Mouse (Mus musculus) myocyte (in vitro differentiated cells): ENCODE results near the gene Cog4. TPM values are rescaled to one million over a fixed set of nuclear protein-coding genes. Genes with fewer than 3 reads are reported as not detected.

ENCODE experiments used
- H3K27me3 ChIP-seq: one replicate; pipeline ENCODE4 v1.6.1; 2011; ENCODE audit not compliant: control insufficient read depth, insufficient read depth, insufficient read length
- H3K36me3 ChIP-seq: one replicate; pipeline ENCODE4 v1.6.1; 2011; ENCODE audit not compliant: control insufficient read depth, insufficient read depth
- H3K4me2 ChIP-seq: one replicate; pipeline ENCODE4 v1.6.1; 2011; ENCODE audit warnings: low read depth, control low read depth
- H3K4me3 ChIP-seq: one replicate; pipeline ENCODE4 v1.5.1; 2011; ENCODE audit warnings: mild to moderate bottlenecking, control low read depth, moderate library complexity
- H3K79me2 ChIP-seq: one replicate; pipeline ENCODE4 v1.6.1; 2011; ENCODE audit not compliant: control insufficient read depth, insufficient read depth
- H3ac ChIP-seq: one replicate; pipeline ENCODE4 v1.6.1; 2011; ENCODE audit not compliant: control insufficient read depth, insufficient read length
- CEBPB ChIP-seq: IDR thresholded peaks from 2 replicates; pipeline ENCODE4 v1.6.1; 2011; ENCODE audit warnings: mild to moderate bottlenecking, moderate library complexity; ENCODE audit not compliant: poor library complexity, insufficient read depth, severe bottlenecking
- E2F4 ChIP-seq: IDR thresholded peaks from one replicate; pipeline ENCODE4 v1.6.1; 2011; ENCODE audit warnings: mild to moderate bottlenecking, control low read depth, moderate library complexity; ENCODE audit not compliant: insufficient read depth
- MAX ChIP-seq: IDR thresholded peaks from one replicate; pipeline ENCODE4 v1.6.1; 2011; ENCODE audit warnings: low read depth, mild to moderate bottlenecking, control low read depth
- MYOD1 ChIP-seq, 3 experiments: IDR thresholded peaks; one replicate each; pipeline ENCODE4 v1.6.1; 2011; ENCODE audit warnings: control low read depth in 2 of 3, low read depth in 2 of 3, mild to moderate bottlenecking in 2 of 3, moderate library complexity in 1 of 3; ENCODE audit not compliant: insufficient read length in 2 of 3, control insufficient read depth in 1 of 3
- MYOG ChIP-seq, 3 experiments: IDR thresholded peaks; one replicate each; pipeline ENCODE4 v1.6.1; 2011; ENCODE audit warnings: control low read depth in 2 of 3, low read depth in 2 of 3, mild to moderate bottlenecking in 2 of 3; ENCODE audit not compliant: insufficient read length in 2 of 3, control insufficient read depth in 1 of 3, insufficient read depth in 1 of 3
- POLR2A ChIP-seq: IDR thresholded peaks from one replicate; pipeline ENCODE4 v1.6.1; 2011; ENCODE audit warnings: low read depth, mild to moderate bottlenecking, control low read depth, moderate library complexity; ENCODE audit not compliant: insufficient read length
- POLR2AphosphoS2 ChIP-seq: IDR thresholded peaks from one replicate; pipeline ENCODE4 v1.6.1; 2011; ENCODE audit warnings: low read depth, control low read depth; ENCODE audit not compliant: insufficient read length
- REST ChIP-seq: IDR thresholded peaks from one replicate; pipeline ENCODE4 v1.6.1; 2011; ENCODE audit warnings: mild to moderate bottlenecking, control low read depth, moderate library complexity; ENCODE audit not compliant: insufficient read depth, insufficient read length
- SRF ChIP-seq: IDR thresholded peaks from one replicate; pipeline ENCODE4 v1.6.1; 2011; ENCODE audit warnings: low read depth; ENCODE audit not compliant: control insufficient read depth, insufficient read length
- TCF12 ChIP-seq: IDR thresholded peaks from one replicate; pipeline ENCODE4 v1.6.1; 2011; ENCODE audit warnings: mild to moderate bottlenecking, control low read depth; ENCODE audit not compliant: poor library complexity, insufficient read depth, severe bottlenecking
- TCF3 ChIP-seq: IDR thresholded peaks from one replicate; pipeline ENCODE4 v1.6.1; 2011; ENCODE audit warnings: low read depth, control low read depth; ENCODE audit not compliant: insufficient read length
- USF1 ChIP-seq: IDR thresholded peaks from one replicate; pipeline ENCODE4 v1.6.1; 2011; ENCODE audit warnings: low read depth, mild to moderate bottlenecking, control low read depth, moderate library complexity
- polyA plus RNA-seq: library from polyadenylated mRNA; unstranded; fragments of >200 nt; fragmentation: generic; extraction: Trizol; gene quantifications from one replicate; pipeline ENCODE4 v1.2.1, GENCODE M21; 2012; ENCODE audit warnings: missing spikeins

Gene Cog4
- polyA plus RNA-seq, 1 experiment: 71.6 TPM

DNA sequence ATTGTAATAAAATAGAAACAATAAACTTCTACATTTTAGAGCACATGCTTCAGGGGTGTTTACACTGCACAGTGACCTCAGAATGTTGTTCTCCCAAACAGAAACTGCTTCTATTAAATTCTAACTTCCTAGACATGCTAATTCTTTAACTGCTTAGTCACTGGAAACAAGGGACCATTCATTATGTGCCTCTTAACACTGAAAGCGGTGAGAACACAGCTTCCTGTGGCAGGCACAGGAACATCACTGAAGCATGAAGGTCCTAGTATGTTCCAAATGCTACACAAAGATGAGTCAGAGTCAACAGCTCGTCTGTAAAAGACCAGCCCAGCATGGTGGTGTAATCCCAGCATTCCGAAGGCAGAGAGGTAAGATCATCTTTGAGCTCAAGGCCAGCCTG, 31.1 kb upstream of the Cog4 start:
- Histone ChIP-seq H3K79me2 (peaks cover 4% of the 10 kb centered on the region), H3K36me3 (peaks cover 95% of the 10 kb centered on the region), H3K27me3 (no peaks in the 10 kb centered on the region), H3K4me2 (no peak overlapping the region), H3K4me3 (no peak overlapping the region), H3ac (no peak overlapping the region)
- no peak for TF ChIP-seq USF1

GRCm38 (mm10) chr8:110816990-110817389, 29.4 kb upstream of the Cog4 start:
- no peak overlapping the region for H3K4me3 ChIP-seq
- H3K79me2 ChIP-seq: peaks cover 18% of the 10 kb centered on the region
- H3K36me3 ChIP-seq: peaks cover 96% of the 10 kb centered on the region
- no peak overlapping the region for H3ac ChIP-seq
- TF ChIP-seq E2F4: no peak
- TF ChIP-seq USF1: no peak
- no peak for TF ChIP-seq TCF3
- TF ChIP-seq POLR2AphosphoS2: no peak
- no peak for TF ChIP-seq POLR2A
- no peak for TF ChIP-seq TCF12
- no peak for TF ChIP-seq MYOD1 (IDR thresholded peaks at IDR 0.05; ENCODE audit: control insufficient read depth in 1 of 3, insufficient read length in 2 of 3, low read depth in 2 of 3)
- no peak for TF ChIP-seq CEBPB
- TF ChIP-seq MYOG (IDR thresholded peaks at IDR 0.05; ENCODE audit: control insufficient read depth in 1 of 3, insufficient read depth in 1 of 3, insufficient read length in 2 of 3, low read depth in 2 of 3): no peak
- no peak for TF ChIP-seq SRF
- no peak overlapping the region for H3K4me2 ChIP-seq
- no peaks in the 10 kb centered on the region for H3K27me3 ChIP-seq

GRCm38 (mm10) chr8:110818593-110818992, 27.8 kb upstream of the Cog4 start:
- H3K4me2 ChIP-seq: no peak overlapping the region
- H3ac ChIP-seq: no peak overlapping the region
- no peaks in the 10 kb centered on the region for H3K27me3 ChIP-seq
- no peak for TF ChIP-seq POLR2AphosphoS2
- H3K4me3 ChIP-seq: no peak overlapping the region
- H3K36me3 ChIP-seq: peaks cover 96% of the 10 kb centered on the region
- H3K79me2 ChIP-seq: peaks cover 34% of the 10 kb centered on the region

DNA sequence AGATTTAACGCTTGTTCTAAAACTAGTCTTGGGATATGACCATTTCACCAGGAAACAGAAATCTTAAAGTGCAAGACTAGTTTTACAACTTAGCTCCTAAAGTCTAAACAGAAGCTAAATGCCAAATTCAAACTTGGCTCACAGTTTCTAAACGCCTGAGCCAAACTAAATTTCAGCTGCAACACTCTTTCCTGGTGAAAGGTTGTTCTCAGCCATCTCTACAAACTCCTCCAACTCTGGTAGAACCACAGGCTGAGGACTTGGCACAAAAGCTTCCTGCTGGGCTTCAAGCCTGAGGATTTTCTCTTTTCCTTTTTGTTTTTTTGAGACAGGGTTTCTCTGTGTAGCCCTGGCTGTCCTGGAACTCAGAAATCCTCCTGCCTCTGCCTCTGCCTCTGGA, 26.1 kb upstream of the Cog4 start:
- Histone ChIP-seq H3K4me3 (no peak overlapping the region), H3K36me3 (peaks cover 91% of the 10 kb centered on the region), H3ac (no peak overlapping the region), H3K4me2 (no peak overlapping the region), H3K27me3 (no peaks in the 10 kb centered on the region), H3K79me2 (peaks cover 46% of the 10 kb centered on the region)
- no peak for TF ChIP-seq SRF
- TF ChIP-seq POLR2AphosphoS2: no peak
- TF ChIP-seq TCF3: no peak
- TF ChIP-seq MYOD1 (IDR thresholded peaks at IDR 0.05; ENCODE audit: control insufficient read depth in 1 of 3, insufficient read length in 2 of 3, low read depth in 2 of 3): no peak
- no peak for TF ChIP-seq CEBPB
- no peak for TF ChIP-seq USF1
- TF ChIP-seq MAX: no peak

GRCm38 (mm10) chr8:110821960-110822359, 24.4 kb upstream of the Cog4 start:
- H3K4me2 ChIP-seq: no peak overlapping the region
- TF ChIP-seq POLR2AphosphoS2 (no peak), MYOD1 (IDR thresholded peaks at IDR 0.05; ENCODE audit: control insufficient read depth in 1 of 3, insufficient read length in 2 of 3, low read depth in 2 of 3) (no peak), CEBPB (no peak), MYOG (IDR thresholded peaks at IDR 0.05; ENCODE audit: control insufficient read depth in 1 of 3, insufficient read depth in 1 of 3, insufficient read length in 2 of 3, low read depth in 2 of 3) (no peak), E2F4 (no peak), MAX (no peak), TCF12 (no peak), REST (no peak), TCF3 (no peak)

GRCm38 (mm10) chr8:110824861-110825260, 21.5 kb upstream of the Cog4 start:
- no peak overlapping the region for H3ac ChIP-seq
- H3K79me2 ChIP-seq: peaks cover 77% of the 10 kb centered on the region
- TF ChIP-seq E2F4 (no peak), CEBPB (no peak), POLR2A (no peak), MYOD1 (IDR thresholded peaks at IDR 0.05; ENCODE audit: control insufficient read depth in 1 of 3, insufficient read length in 2 of 3, low read depth in 2 of 3) (no peak), TCF3 (no peak), USF1 (no peak), MAX (no peak), MYOG (IDR thresholded peaks at IDR 0.05; ENCODE audit: control insufficient read depth in 1 of 3, insufficient read depth in 1 of 3, insufficient read length in 2 of 3, low read depth in 2 of 3) (no peak), TCF12 (no peak), REST (no peak), POLR2AphosphoS2 (no peak), SRF (no peak)
- H3K4me2 ChIP-seq: peak overlapping the region; percentile 57
- H3K36me3 ChIP-seq: peaks cover 83% of the 10 kb centered on the region
- H3K4me3 ChIP-seq: no peak overlapping the region
- H3K27me3 ChIP-seq: no peaks in the 10 kb centered on the region

More at GRCm38 (mm10) chr8:110821960-110822359, 24.4 kb upstream of the Cog4 start:
- Histone ChIP-seq H3K27me3 (no peaks in the 10 kb centered on the region), H3K36me3 (peaks cover 84% of the 10 kb centered on the region), H3K79me2 (peaks cover 61% of the 10 kb centered on the region), H3K4me3 (no peak overlapping the region), H3ac (no peak overlapping the region)
